In the genomic region with DNA sequence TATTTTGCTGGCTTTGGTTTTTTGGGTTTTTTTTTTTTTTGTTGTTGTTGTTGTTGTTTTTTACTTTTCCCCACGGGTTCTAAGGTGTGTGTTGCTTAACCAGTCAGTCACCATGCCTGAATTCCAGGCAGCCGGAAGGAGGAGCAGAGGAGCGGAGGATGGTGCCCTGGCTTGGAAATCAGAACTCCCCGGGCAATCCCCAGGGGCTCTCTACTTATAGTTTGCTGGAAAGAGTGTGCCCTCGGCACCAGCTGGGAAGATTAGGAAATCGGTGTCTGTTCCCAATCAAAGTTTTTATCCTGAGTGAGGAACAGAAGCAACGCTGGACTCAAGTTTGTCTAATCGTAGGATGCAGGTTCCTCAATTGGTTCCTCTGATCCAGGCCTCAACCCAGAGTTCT, we compare ENCODE assay signal across 15 mouse cellular contexts.
"Had no signal": no experiment of that assay in that cellular context is flagged by ENCODE, and none has a peak within 500 bp of the region (broad histone marks: within the 10 kb centered on the region; RNA-seq: fewer than 3 reads in every experiment).

No protein-coding gene starts in this region.

- H3K9me3 ChIP-seq: midbrain, embryonic 10.5 days; midbrain, embryonic 12.5 days; neural tube, embryonic 12.5 days had no signal

- H3K9ac ChIP-seq: lung, embryonic 14.5 days; midbrain, embryonic 12.5 days; neural tube, embryonic 12.5 days had no signal

- H3K4me2 ChIP-seq: lung, embryonic 14.5 days; midbrain, embryonic 12.5 days; neural tube, embryonic 12.5 days had no signal

- H3K27ac ChIP-seq: midbrain, embryonic 10.5 days; midbrain, embryonic 12.5 days; neural tube, embryonic 12.5 days had no signal

- H3K36me3 ChIP-seq: midbrain, embryonic 10.5 days; midbrain, embryonic 12.5 days; neural tube, embryonic 12.5 days had no signal

- ATAC-seq: midbrain, embryonic 16.5 days had no signal

- DNase-seq: lung, adult 18-20 months; lung, embryonic 14.5 days; lung, postnatal 10 days; lung, postnatal 4 days; midbrain, embryonic 14.5 days; right cerebral cortex, postnatal 14 days; spleen, adult 18-20 months; thymus, adult 18-20 months; thymus, postnatal 14 days; thymus, postnatal 36 days had no signal

- H3K4me3 ChIP-seq: midbrain, embryonic 10.5 days; midbrain, embryonic 12.5 days; myocyte; neural tube, embryonic 12.5 days had no signal

- H3K27me3 ChIP-seq: neural tube, embryonic 12.5 days had no signal
